ENCODE assay signal across 14 mouse cellular contexts in genomic region chr13:28557032-28557570, GRCm38 (mm10).
DNase-seq lines count a peak whose midpoint lies in the region; ATAC-seq and TF ChIP-seq lines count a peak whose summit lies in the region.
"Had no signal": no experiment of that assay in that cellular context is flagged by ENCODE, and none has a peak within 500 bp of the region (broad histone marks: within the 10 kb centered on the region; RNA-seq: fewer than 3 reads in every experiment).

No protein-coding gene starts in this region.

- 64% methylated on average over 4 of the region's 4 CpGs for WGBS in liver, embryonic 11.5 days
- WGBS in liver, embryonic 15.5 days (ENCODE audit: insufficient replicate concordance) = 27% methylated on average over 4 of the region's 4 CpGs

- no peaks in the 10 kb centered on the region for H3K79me2 ChIP-seq in MEL (ENCODE audit: control insufficient read depth, insufficient read depth, low read length, poor library complexity)

- ATAC-seq in liver, embryonic 11.5 days (replicated peaks; ENCODE audit: low FRiP score) = peak; percentile 70; the same call in 1 of the 2 replicates
- ATAC-seq in erythroid progenitor cell, adult 5-6 weeks (replicated peaks; ENCODE audit: low FRiP score, poor library complexity, severe bottlenecking) = 0 out of 2 replicates have a peak, but pooled peaks have one; percentile 42
- 0 out of 2 replicates have a peak, but pooled peaks have one; percentile 28 for ATAC-seq in liver, embryonic 15.5 days (ENCODE audit: insufficient read depth)

- no peak overlapping the region for H3K4me2 ChIP-seq in liver, embryonic 11.5 days
- H3K4me2 ChIP-seq in liver, embryonic 15.5 days = peak overlapping the region; percentile 10; the same call in 1 of the 2 replicates
- H3K4me2 ChIP-seq: midbrain, embryonic 12.5 days; neural tube, embryonic 12.5 days; stomach, embryonic 15.5 days had no signal

- H3K27ac ChIP-seq in liver, embryonic 11.5 days (ENCODE audit: low read depth, low read length) = peak overlapping the region; percentile 8; the same call in 1 of the 2 replicates
- H3K27ac ChIP-seq in MEL (ENCODE audit: control insufficient read depth, low read depth, low read length) = no peak overlapping the region
- H3K27ac ChIP-seq in liver, embryonic 15.5 days (replicated peaks) = peak overlapping the region; percentile 72
- H3K27ac ChIP-seq: midbrain, embryonic 12.5 days; neural tube, embryonic 12.5 days; stomach, embryonic 15.5 days had no signal

- H3K4me3 ChIP-seq in liver, embryonic 11.5 days (ENCODE audit: low read depth, low read length) = no peak overlapping the region
- no peak overlapping the region for H3K4me3 ChIP-seq in MEL (ENCODE audit: control insufficient read depth in 1 of 2, insufficient read depth in 1 of 2, low read depth in 2 of 2, low read length in 2 of 2)
- no peak overlapping the region for H3K4me3 ChIP-seq in liver, embryonic 15.5 days (replicated peaks)
- H3K4me3 ChIP-seq: midbrain, embryonic 12.5 days; neural tube, embryonic 12.5 days; stomach, embryonic 15.5 days had no signal

- no peaks in the 10 kb centered on the region for H3K36me3 ChIP-seq in liver, embryonic 11.5 days (ENCODE audit: control insufficient read depth, insufficient read depth, low read length)
- H3K36me3 ChIP-seq in MEL (ENCODE audit: control insufficient read depth in 1 of 2, insufficient read depth in 2 of 2, low read length in 2 of 2) = no peaks in the 10 kb centered on the region
- H3K36me3 ChIP-seq in liver, embryonic 15.5 days (replicated peaks) = no peaks in the 10 kb centered on the region
- H3K36me3 ChIP-seq: stomach, embryonic 15.5 days had no signal

- no peak for TF ChIP-seq POLR2A in MEL (IDR thresholded peaks at IDR 0.05; ENCODE audit: control insufficient read depth in 1 of 2, insufficient read depth in 1 of 2, low read depth in 1 of 2, low read length in 2 of 2, poor library complexity in 1 of 2)

- no peak overlapping the region for H3K9ac ChIP-seq in liver, embryonic 11.5 days (ENCODE audit: low read depth, low read length)
- H3K9ac ChIP-seq in MEL (ENCODE audit: control insufficient read depth, low read depth, low read length, poor library complexity, severe bottlenecking) = no peak overlapping the region
- no peak overlapping the region for H3K9ac ChIP-seq in liver, embryonic 15.5 days
- H3K9ac ChIP-seq: midbrain, embryonic 12.5 days; neural tube, embryonic 12.5 days; stomach, embryonic 15.5 days had no signal

- DNase-seq in liver, embryonic 11.5 days (ENCODE audit: low spot score) = no peak
- DNase-seq in liver (no peak), MEL (ENCODE audit: low read depth, low spot score) (peak; percentile 6)
- no peak for DNase-seq in right cerebral cortex, adult 18-20 months
- DNase-seq in urinary bladder, adult 2 months (ENCODE audit: low spot score) = no peak
- no peak for DNase-seq in heart, adult 9 months (ENCODE audit: low spot score in 2 of 2)
- DNase-seq: adrenal gland, postnatal 36 days; cerebellum, adult 11-12 months; heart, postnatal 4 days had no signal

- TF ChIP-seq EP300 in MEL (IDR thresholded peaks at IDR 0.05; ENCODE audit: low read depth in 1 of 2, low read length in 2 of 2) = no peak

- TF ChIP-seq RAD21 in MEL (IDR thresholded peaks at IDR 0.05; ENCODE audit: low read depth, low read length) = no peak

- no peaks in the 10 kb centered on the region for H3K27me3 ChIP-seq in liver, embryonic 11.5 days (replicated peaks; ENCODE audit: control insufficient read depth, insufficient read depth, low read length)
- no peaks in the 10 kb centered on the region for H3K27me3 ChIP-seq in MEL (ENCODE audit: control insufficient read depth in 1 of 2, insufficient read depth in 2 of 2, low read length in 2 of 2)
- H3K27me3 ChIP-seq in liver, embryonic 15.5 days = no peaks in the 10 kb centered on the region
- H3K27me3 ChIP-seq: midbrain, embryonic 12.5 days; neural tube, embryonic 12.5 days; stomach, embryonic 15.5 days had no signal

- TF ChIP-seq CTCF in MEL (IDR thresholded peaks at IDR 0.05 in 2 of 3, conservative IDR thresholded peaks at IDR 0.05 in 1 of 3; ENCODE audit: control insufficient read depth in 1 of 3, insufficient read depth in 1 of 3, low read depth in 2 of 3, low read length in 3 of 3, poor library complexity in 1 of 3, severe bottlenecking in 1 of 3) = no peak

- H3K4me1 ChIP-seq in liver, embryonic 11.5 days (replicated peaks; ENCODE audit: control insufficient read depth, insufficient read depth, low read length) = 0 out of 2 replicates have a peak, but pooled peaks cover 10% of the 10 kb centered on the region
- no peaks in the 10 kb centered on the region; a peak in 1 of 4 replicates for H3K4me1 ChIP-seq in MEL (ENCODE audit: control insufficient read depth in 1 of 2, insufficient read depth in 2 of 2, low read length in 2 of 2)
- H3K4me1 ChIP-seq in liver, embryonic 15.5 days (replicated peaks) = peaks cover 23% of the 10 kb centered on the region

- no peaks in the 10 kb centered on the region for H3K9me3 ChIP-seq in liver, embryonic 11.5 days (ENCODE audit: control insufficient read depth, low read length)
- H3K9me3 ChIP-seq in MEL (replicated peaks; ENCODE audit: insufficient read depth, low read length) = no peaks in the 10 kb centered on the region
- no peaks in the 10 kb centered on the region for H3K9me3 ChIP-seq in liver, embryonic 15.5 days (replicated peaks)
- H3K9me3 ChIP-seq: midbrain, embryonic 12.5 days; neural tube, embryonic 12.5 days; stomach, embryonic 15.5 days had no signal

TF ChIP-seq in MEL, 35 proteins besides CTCF, POLR2A, EP300 and RAD21:
- TF ChIP-seq NELFE (IDR thresholded peaks at IDR 0.05; ENCODE audit: low read depth, low read length) (no peak), CHD2 (IDR thresholded peaks at IDR 0.05; ENCODE audit: low read length) (no peak), ZNF384 (IDR thresholded peaks at IDR 0.05; ENCODE audit: low read depth, low read length) (no peak), MYB (IDR thresholded peaks at IDR 0.05; ENCODE audit: low read depth, low read length) (no peak), GABPA (IDR thresholded peaks at IDR 0.05; ENCODE audit: low read depth, low read length) (no peak)
